Mouse (Mus musculus) C2C12 (cell line): ENCODE data around the gene Tbx1.

ENCODE experiments used
- CEBPB ChIP-seq: IDR thresholded peaks from one replicate; pipeline ENCODE4 v1.6.1; 2011; ENCODE audit warnings: low read depth, mild to moderate bottlenecking, control low read depth, moderate library complexity
- CTCF ChIP-seq: IDR thresholded peaks from one replicate; pipeline ENCODE4 v1.5.1; 2011; ENCODE audit not compliant: control insufficient read depth, insufficient read depth, insufficient read length
- MAX ChIP-seq: IDR thresholded peaks from one replicate; pipeline ENCODE4 v1.6.1; 2011; ENCODE audit warnings: mild to moderate bottlenecking, control low read depth
- MYOG ChIP-seq: IDR thresholded peaks from one replicate; pipeline ENCODE4 v1.6.1; 2011; ENCODE audit not compliant: control insufficient read depth, insufficient read length; ENCODE audit errors: extremely low read depth

DNA sequence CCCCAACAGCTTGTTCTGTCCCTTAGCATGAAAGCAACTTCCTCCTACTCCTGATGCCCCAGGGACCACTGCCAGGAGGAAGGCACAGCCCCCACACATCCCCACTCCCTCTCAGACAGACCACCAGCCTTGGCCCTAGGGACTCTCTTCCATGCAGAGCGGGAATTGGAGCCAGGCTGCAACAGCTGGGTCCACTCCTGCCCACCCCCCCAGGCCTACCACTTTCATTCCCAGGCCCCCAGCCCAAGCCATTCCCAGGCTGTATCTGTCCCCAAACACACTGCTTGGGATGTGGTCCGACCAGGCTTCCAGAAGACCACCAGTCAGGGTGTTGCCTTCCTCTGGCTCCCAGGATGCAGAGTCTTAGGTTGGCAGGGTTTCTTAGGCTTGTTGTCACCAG, 18.6 kb upstream of the Tbx1 start:
- TF ChIP-seq CTCF: no peak
- no peak for TF ChIP-seq MYOG
- no peak for TF ChIP-seq MAX
- TF ChIP-seq CEBPB: no peak
